Mouse (Mus musculus) spleen, adult 2 months (tissue): ENCODE measurements around the gene Gm5678. TPM values are rescaled to one million over a fixed set of nuclear protein-coding genes. Genes with fewer than 3 reads are reported as not detected.

Experiments
- DNase-seq, 2 experiments: peaks; one replicate each; pipeline versions ENCODE4 v3.0.0 to v3.0.0-alpha.2; 2012 to 2021; ENCODE audit warnings: low spot score in 2 of 2, low read depth in 1 of 2
- H3K27ac ChIP-seq: fragments of 200-500 bp; 2 replicates; pipeline ENCODE4 v1.5.1; 2012; ENCODE audit warnings: low read length, inconsistent platforms; ENCODE audit not compliant: insufficient read depth
- H3K27me3 ChIP-seq: fragments of 200-500 bp; 2 replicates; pipeline ENCODE4 v1.6.1; 2012; ENCODE audit warnings: mild to moderate bottlenecking, moderate library complexity, low read length, inconsistent platforms; ENCODE audit not compliant: control insufficient read depth, insufficient read depth
- H3K36me3 ChIP-seq: fragments of 200-500 bp; 2 replicates; pipeline ENCODE4 v1.6.1; 2012; ENCODE audit warnings: mild to moderate bottlenecking, low read length, inconsistent platforms; ENCODE audit not compliant: control insufficient read depth, insufficient read depth
- H3K4me1 ChIP-seq: fragments of 200-500 bp; 2 replicates; pipeline ENCODE4 v1.6.1; 2011; ENCODE audit warnings: inconsistent platforms; ENCODE audit not compliant: control insufficient read depth, insufficient read depth, insufficient read length
- H3K4me3 ChIP-seq: fragments of 200-500 bp; 2 replicates; pipeline ENCODE4 v1.5.1; 2011; ENCODE audit warnings: mild to moderate bottlenecking, inconsistent platforms; ENCODE audit not compliant: insufficient read depth, insufficient read length; ENCODE audit errors: extremely low read depth
- CTCF ChIP-seq: fragments of 200-500 bp; IDR thresholded peaks from 2 replicates; pipeline ENCODE4 v1.5.1; 2011; ENCODE audit warnings: mild to moderate bottlenecking, inconsistent platforms; ENCODE audit not compliant: insufficient read depth, insufficient read length, insufficient replicate concordance; ENCODE audit errors: extremely low read depth
- POLR2A ChIP-seq: fragments of 200-500 bp; IDR thresholded peaks from 2 replicates; pipeline ENCODE4 v1.6.1; 2011; ENCODE audit warnings: low read depth, low read length, inconsistent platforms
- WGBS: fragments of 180-500 bp; shearing (Covaris S2); methylation state at CpG from one replicate; pipeline ENCODE4 v1.1.7; 2018; 5-methylcytosine and 5-hydroxymethylcytosine counted together
- polyA plus RNA-seq: library from polyadenylated mRNA; depleted of rRNA; stranded (reverse); fragments of >200 nt; gene quantifications from 2 replicates; pipeline ENCODE4 v1.2.3, GENCODE M21; 2012; rRNA removed

Gene Gm5678
- not detected in 2 replicates for polyA plus RNA-seq

GRCm38 (mm10) chr16:93627761-93628400 is at the start of gene Gm5678:
Gm5678 (plus strand) TSS chr16:93628097.
- H3K27me3 ChIP-seq = no peaks in the 10 kb centered on the region
- TF ChIP-seq CTCF (no peak), POLR2A (no peak)
- no peak within 1 kb of the TSS for H3K4me3 ChIP-seq
- H3K4me1 ChIP-seq = no peaks in the 10 kb centered on the region
- H3K27ac ChIP-seq = no peak within 1 kb of the TSS
- 81% methylated on average over 23 of the region's 23 CpGs for WGBS
- H3K36me3 ChIP-seq = no peaks in the 10 kb centered on the region
- no peak for DNase-seq

GRCm38 (mm10) chr16:93578346-93579005 is 49.4 kb upstream of the Gm5678 start:
- Histone ChIP-seq H3K4me1 (no peaks in the 10 kb centered on the region; the same call in 1 of the 2 replicates), H3K27ac (no peak overlapping the region), H3K27me3 (no peaks in the 10 kb centered on the region), H3K36me3 (no peaks in the 10 kb centered on the region), H3K4me3 (no peak overlapping the region)
- DNase-seq = no peak
- WGBS = 88% methylated on average over 8 of the region's 8 CpGs
- no peak for TF ChIP-seq POLR2A
- no peak for TF ChIP-seq CTCF

- WGBS = 54% methylated on average over 6 of the region's 6 CpGs
- no peak overlapping the region for H3K27ac ChIP-seq
- TF ChIP-seq POLR2A (no peak), CTCF (no peak)
- no peak for DNase-seq
- H3K4me1 ChIP-seq = peaks cover 5% of the 10 kb centered on the region; the same call in 1 of the 2 replicates
- no peak overlapping the region for H3K4me3 ChIP-seq
- H3K27me3 ChIP-seq = no peaks in the 10 kb centered on the region
- no peaks in the 10 kb centered on the region; the same call in 1 of the 2 replicates for H3K36me3 ChIP-seq
Observed at GRCm38 (mm10) chr16:93581125-93581524, 46.8 kb upstream of the Gm5678 start.

GRCm38 (mm10) chr16:93584976-93585702 is 42.8 kb upstream of the Gm5678 start:
- peak overlapping the region; percentile 62 for H3K27ac ChIP-seq
- DNase-seq = no peak
- peaks cover 5% of the 10 kb centered on the region; the same call in 1 of the 2 replicates for H3K36me3 ChIP-seq
- peak overlapping the region; percentile 5; the same call in 1 of the 2 replicates for H3K4me3 ChIP-seq
- no peaks in the 10 kb centered on the region for H3K27me3 ChIP-seq
- 64% methylated on average over 24 of the region's 24 CpGs for WGBS
- no peak for TF ChIP-seq CTCF
- no peak for TF ChIP-seq POLR2A
- peaks cover 5% of the 10 kb centered on the region; the same call in 1 of the 2 replicates for H3K4me1 ChIP-seq

- H3K27ac ChIP-seq = peak overlapping the region; percentile 62
- H3K4me3 ChIP-seq = peak overlapping the region; percentile 38; the same call in 1 of the 2 replicates
- 10% methylated on average over 9 of the region's 9 CpGs for WGBS
- H3K36me3 ChIP-seq = peaks cover 11% of the 10 kb centered on the region
- TF ChIP-seq CTCF = no peak
- TF ChIP-seq POLR2A = no peak
- no peaks in the 10 kb centered on the region for H3K27me3 ChIP-seq
- peak in 1 of 2 experiments; percentile 11 for DNase-seq
- peaks cover 5% of the 10 kb centered on the region; the same call in 1 of the 2 replicates for H3K4me1 ChIP-seq
Observed at GRCm38 (mm10) chr16:93585703-93586205, 42.1 kb upstream of the Gm5678 start.

GRCm38 (mm10) chr16:93586382-93586781 is 41.5 kb upstream of the Gm5678 start:
- H3K36me3 ChIP-seq = peaks cover 14% of the 10 kb centered on the region
- DNase-seq = no peak
- WGBS = 26% methylated on average over 8 of the region's 8 CpGs
- peak overlapping the region; percentile 38; the same call in 1 of the 2 replicates for H3K4me3 ChIP-seq
- peaks cover 5% of the 10 kb centered on the region; the same call in 1 of the 2 replicates for H3K4me1 ChIP-seq
- no peaks in the 10 kb centered on the region for H3K27me3 ChIP-seq
- TF ChIP-seq CTCF (no peak), POLR2A (no peak)
- H3K27ac ChIP-seq = peak overlapping the region; percentile 62
